Mouse (Mus musculus) cerebellum, postnatal 36 days (tissue): ENCODE measurements around the gene Epn2.
"Not testable (repeated sequence)": the region's sequence is repeated elsewhere in the genome, so short reads cannot be mapped to it uniquely, and the experiment has no call there.

ENCODE experiments used
- DNase-seq, 2 experiments: peaks; one replicate each; pipeline ENCODE4 v3.0.0; 2021 to 2022; ENCODE audit warnings: mixed read lengths in 2 of 2

Epn2 gene

DNA sequence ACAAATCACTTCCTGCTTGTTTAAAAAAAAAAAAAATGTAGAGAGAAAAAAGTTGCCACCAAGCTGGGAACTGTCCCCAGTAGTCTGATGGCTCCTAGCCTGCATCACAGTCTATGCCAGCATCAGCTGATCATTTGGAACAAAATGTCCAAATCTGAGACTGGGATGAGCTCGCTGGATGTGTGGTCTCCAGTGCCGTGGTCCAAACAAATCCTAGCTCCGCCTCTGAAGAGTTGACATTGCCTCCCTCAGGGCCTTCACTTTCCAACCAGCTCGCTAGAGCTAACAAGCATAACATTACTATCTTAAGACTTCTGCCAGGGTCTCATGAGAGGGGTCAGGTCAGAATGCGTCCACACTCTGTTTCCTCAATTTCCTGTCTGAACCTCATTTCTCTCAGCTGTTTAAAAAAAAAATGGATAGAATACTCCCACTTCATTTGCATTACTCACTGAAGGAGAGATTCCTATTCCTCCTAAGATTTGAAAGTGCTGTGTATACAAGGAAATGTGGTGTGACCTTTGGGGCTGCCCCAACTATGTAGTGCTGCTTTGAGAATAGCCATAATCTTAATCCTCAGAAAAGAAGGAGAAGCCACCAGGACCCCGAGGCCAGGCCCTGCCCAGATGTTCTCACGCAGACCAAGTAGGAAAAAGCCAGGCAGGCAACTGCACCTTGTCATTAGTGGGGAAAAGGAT is 11.2 kb upstream of the Epn2 start:
- DNase-seq: no peak

- DNase-seq: no peak
Measured at GRCm38 (mm10) chr11:61585421-61585820, 5.9 kb upstream of the Epn2 start.

- DNase-seq: no peak
Measured at GRCm38 (mm10) chr11:61584830-61585229, 5.3 kb upstream of the Epn2 start.

GRCm38 (mm10) chr11:61584096-61584495 is 4.6 kb upstream of the Epn2 start:
- no peak for DNase-seq

DNA sequence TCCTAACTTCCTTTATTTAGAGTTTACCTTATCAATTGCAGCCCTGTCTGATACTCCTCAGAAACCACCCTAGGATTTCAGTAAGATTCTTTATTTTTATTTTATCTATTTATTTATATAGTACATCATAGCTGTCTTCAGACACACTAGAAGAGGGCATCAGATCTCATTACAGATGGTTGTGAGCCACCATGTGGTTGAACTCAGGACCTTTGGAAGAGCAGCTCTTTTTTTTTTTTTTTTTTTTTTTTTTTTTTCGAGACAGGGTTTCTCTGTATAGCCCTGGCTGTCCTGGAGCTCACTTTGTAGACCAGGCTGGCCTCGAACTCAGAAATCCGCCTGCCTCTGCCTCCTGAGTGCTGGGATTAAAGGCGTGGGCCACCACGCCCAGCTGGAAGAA is 3.3 kb upstream of the Epn2 start:
- not testable (repeated sequence) for DNase-seq

GRCm38 (mm10) chr11:61579878-61580381 is 443 bp upstream of the Epn2 start:
- DNase-seq: peak in 1 of 2 experiments; percentile 22

DNA sequence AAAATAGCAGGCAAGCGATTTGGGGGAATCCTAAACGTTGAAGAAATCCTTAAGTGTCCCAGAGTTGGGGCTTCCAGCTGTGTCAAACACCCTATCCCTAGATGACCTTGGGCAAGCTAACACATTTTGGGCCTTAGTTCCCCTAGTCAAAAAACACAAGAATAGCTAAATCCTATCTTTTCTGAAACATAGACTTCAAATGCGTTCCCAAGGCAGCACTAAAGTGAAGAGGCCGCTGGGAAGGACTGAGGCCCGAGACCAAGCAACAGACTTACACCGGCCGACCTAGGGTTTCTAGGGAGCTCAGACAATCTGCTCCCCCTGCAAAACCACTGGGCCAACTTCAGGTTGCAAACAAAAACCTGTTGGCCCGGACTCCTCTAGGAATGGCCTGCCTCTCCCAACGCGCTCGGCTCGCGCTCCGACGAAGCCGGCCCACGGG is 925 bp downstream of the Epn2 start:
- no peak for DNase-seq

DNA sequence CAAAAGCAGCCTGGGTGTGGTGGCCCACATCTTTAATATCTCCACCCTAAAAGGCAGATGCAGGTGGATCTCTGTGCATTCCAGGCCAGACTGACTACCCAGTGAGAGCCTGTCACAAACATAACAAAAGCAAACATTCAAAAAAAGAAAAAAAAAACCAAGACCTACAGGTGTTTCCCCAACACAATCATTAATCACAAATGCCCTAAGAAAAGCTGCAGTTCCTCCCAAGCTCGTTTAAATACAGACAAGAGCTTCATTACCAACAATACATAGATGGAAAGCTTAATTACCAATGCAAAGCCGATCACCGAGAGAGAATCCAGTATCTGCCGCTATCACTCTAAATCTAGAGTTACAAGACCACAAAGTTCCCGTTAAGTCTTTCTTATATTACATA is 1.5 kb downstream of the Epn2 start:
- DNase-seq: no peak

GRCm38 (mm10) chr11:61577349-61577748 is 2.1 kb downstream of the Epn2 start:
- no peak for DNase-seq

- peak in 1 of 2 experiments; percentile 37 for DNase-seq
Measured at GRCm38 (mm10) chr11:61573266-61573665, 6.2 kb downstream of the Epn2 start.

GRCm38 (mm10) chr11:61571225-61571624 is 8.3 kb downstream of the Epn2 start:
- DNase-seq: no peak

GRCm38 (mm10) chr11:61569671-61570070 is 9.8 kb downstream of the Epn2 start:
- no peak for DNase-seq

- DNase-seq: peak; percentile 81 to 82
Measured at GRCm38 (mm10) chr11:61564566-61564965, 14.9 kb downstream of the Epn2 start.

DNA sequence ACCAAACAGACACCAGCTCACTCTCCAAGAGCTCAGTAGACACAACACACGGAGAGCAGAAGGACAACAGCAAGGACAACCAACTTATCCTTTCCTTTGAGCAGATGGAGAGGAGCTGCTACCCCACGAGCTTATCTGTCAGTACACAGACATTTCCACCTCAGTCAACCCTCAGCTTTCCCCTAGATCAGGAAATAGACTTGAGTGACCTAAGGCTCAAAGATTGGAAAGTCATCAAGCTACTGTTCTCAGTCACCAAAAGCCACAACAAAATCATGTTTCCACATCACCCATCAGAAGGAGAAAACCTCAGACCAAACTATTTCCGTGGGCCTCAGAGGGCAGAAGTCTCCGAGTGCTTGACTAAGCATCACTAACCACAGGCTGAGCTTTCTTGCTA is 15.5 kb downstream of the Epn2 start:
- no peak for DNase-seq

DNA sequence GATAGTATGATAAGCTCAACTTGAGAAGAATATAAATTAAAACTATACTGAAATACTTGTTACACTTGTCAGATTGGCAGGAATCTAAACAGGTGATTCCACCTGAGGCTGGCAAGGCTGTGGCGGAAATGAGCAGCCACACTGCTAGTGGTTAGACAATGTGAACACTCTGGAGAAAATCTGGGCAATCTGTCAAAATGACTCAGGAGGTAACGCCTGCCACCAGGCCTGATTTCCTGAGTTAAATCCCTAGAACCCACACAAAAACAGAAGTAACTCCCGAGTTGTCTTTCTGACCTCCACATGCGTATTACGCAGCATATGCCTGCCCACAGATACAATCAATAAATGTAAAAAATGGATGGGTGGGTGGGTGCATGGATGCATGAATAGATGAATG is 17.1 kb downstream of the Epn2 start:
- DNase-seq: peak; percentile 54 to 65

- DNase-seq: no peak
Measured at GRCm38 (mm10) chr11:61559572-61559971, 19.9 kb downstream of the Epn2 start.

- peak; percentile 56 to 69 for DNase-seq
Measured at GRCm38 (mm10) chr11:61553015-61553754, 26.3 kb downstream of the Epn2 start.

DNA sequence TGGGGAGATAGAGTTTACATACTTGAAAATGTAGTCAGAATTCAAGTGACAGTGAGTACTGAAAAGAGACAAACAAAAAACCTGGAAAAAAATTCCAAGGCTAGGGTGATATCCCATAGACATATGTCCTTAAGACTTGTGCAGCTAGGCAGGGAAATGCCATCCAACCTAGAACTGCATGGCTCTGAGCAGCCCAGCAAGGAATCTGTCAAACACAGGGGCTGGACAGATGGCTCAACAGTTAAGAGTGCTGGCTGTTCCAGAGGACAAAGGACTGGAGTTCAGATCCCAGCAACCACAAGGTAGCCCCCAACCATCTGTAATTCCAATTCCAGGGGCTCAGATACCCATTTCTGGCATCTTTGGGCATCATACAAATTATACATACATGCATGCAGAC is 28.9 kb downstream of the Epn2 start:
- DNase-seq: no peak

DNA sequence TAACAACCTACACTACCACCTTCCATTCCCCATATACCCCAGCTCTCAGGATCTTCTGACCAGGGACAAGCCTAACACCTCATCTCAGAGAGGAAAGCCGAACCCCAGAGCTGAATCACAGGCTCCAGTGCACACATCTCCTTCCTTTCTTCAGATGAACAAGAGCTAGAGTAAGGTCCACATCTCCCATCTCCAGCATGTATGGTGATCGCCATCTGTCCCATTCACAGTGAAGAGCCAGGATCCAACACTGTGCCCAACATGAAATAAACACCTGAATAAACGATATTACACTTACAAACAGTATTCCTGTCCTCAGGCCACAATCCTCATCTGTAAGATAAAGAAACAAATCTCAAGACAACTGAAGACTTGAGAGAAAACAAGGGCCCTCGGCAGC is 31.8 kb downstream of the Epn2 start:
- DNase-seq: no peak

GRCm38 (mm10) chr11:61546452-61546851 is 33.0 kb downstream of the Epn2 start:
- no peak for DNase-seq

DNA sequence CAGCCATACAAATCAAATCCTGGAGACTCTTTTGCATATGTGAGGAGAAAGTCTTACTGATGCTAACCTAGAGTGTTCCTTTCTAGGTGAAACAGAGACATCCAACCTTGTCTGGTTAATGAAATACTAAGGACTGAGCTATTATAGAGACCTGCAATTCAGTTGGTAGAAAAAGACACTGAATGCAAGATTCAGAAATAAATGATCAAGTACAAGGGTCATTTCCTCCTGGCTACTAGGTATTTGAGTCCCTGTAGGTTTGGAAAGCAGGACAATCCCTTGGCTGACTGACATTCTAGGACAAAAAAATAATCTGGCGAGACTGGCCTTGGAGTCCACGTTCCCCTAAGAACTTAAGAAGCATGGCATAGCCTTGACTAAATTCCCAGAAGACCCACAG is 33.9 kb downstream of the Epn2 start:
- DNase-seq: no peak

GRCm38 (mm10) chr11:61541106-61541505 is 38.4 kb downstream of the Epn2 start:
- no peak for DNase-seq

GRCm38 (mm10) chr11:61540642-61541041 is 38.8 kb downstream of the Epn2 start:
- no peak for DNase-seq

GRCm38 (mm10) chr11:61537362-61537761 is 42.1 kb downstream of the Epn2 start:
- DNase-seq: no peak
